Mouse (Mus musculus): ENCODE measurements around the gene Zfyve28. TPM values are rescaled to one million over a fixed set of nuclear protein-coding genes. Genes with fewer than 3 reads are reported as not detected.

The Zfyve28 gene
- polyA plus RNA-seq, 1 experiment from 2014 or later = not detected

DNA sequence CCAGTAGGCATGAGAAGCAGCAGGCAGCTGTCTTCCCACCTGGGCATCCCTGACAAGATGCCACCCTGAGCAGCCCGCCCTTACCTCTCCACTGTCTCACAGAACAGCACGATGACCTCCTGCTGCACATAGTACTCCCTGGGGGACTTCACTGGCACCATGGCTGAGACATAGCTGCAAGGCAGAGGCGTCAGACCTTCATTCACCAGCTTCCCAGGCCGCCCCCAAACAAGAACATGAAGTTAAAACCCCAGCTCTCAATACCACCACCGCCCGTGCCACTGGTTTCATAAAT lies 55.1 kb downstream of the Zfyve28 start:
- Histone ChIP-seq H3K27me3 (replicated peaks; ENCODE audit: control insufficient read depth, insufficient read depth, low read length) (no peaks in the 10 kb centered on the region), H3K9ac (ENCODE audit: low read depth, low read length) (no peak overlapping the region), H3K9me3 (ENCODE audit: control insufficient read depth, low read length) (no peaks in the 10 kb centered on the region), H3K4me3 (ENCODE audit: low read depth, low read length) (no peak overlapping the region), H3K4me2 (no peak overlapping the region), H3K27ac (ENCODE audit: low read depth, low read length) (no peak overlapping the region), H3K4me1 (replicated peaks; ENCODE audit: control insufficient read depth, insufficient read depth, low read length) (no peaks in the 10 kb centered on the region), H3K36me3 (ENCODE audit: control insufficient read depth, insufficient read depth, low read length) (no peaks in the 10 kb centered on the region)
- 84% methylated on average over 6 of the region's 6 CpGs for WGBS
- ATAC-seq (replicated peaks; ENCODE audit: low FRiP score) (no peak), DNase-seq (ENCODE audit: low spot score) (no peak)

GRCm38 (mm10) chr5:34232481-34233220 lies 55.6 kb downstream of the Zfyve28 start:
- Histone ChIP-seq H3K4me2 (no peak overlapping the region), H3K27ac (ENCODE audit: low read depth, low read length) (no peak overlapping the region), H3K4me3 (ENCODE audit: low read depth, low read length) (no peak overlapping the region), H3K9ac (ENCODE audit: low read depth, low read length) (no peak overlapping the region), H3K27me3 (replicated peaks; ENCODE audit: control insufficient read depth, insufficient read depth, low read length) (no peaks in the 10 kb centered on the region), H3K9me3 (ENCODE audit: control insufficient read depth, low read length) (no peaks in the 10 kb centered on the region), H3K4me1 (replicated peaks; ENCODE audit: control insufficient read depth, insufficient read depth, low read length) (no peaks in the 10 kb centered on the region), H3K36me3 (ENCODE audit: control insufficient read depth, insufficient read depth, low read length) (no peaks in the 10 kb centered on the region)
- 62% methylated on average over 8 of the region's 8 CpGs for WGBS
- no peak for DNase-seq (ENCODE audit: low spot score)
- ATAC-seq (replicated peaks; ENCODE audit: low FRiP score) = no peak

DNA sequence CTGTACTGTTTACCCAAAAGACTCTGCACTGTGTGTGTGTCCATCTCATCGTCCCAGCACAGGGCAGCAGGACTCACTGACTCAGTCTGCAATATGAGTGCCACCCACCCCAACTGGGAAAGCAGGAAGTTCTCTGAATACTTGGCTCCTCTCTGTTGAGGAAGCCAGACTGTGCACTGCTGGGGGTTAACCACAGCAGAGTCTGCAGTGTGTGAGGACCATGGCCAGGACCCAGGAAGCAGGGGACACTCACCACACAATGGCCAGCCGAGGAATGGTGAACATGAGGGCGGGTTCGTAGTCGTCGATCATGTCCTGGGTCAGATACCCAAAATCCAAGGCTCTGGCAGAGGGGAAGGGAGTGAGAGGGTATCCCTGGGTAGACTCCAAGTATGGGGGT lies 56.3 kb downstream of the Zfyve28 start:
- 64% methylated on average over 6 of the region's 6 CpGs for WGBS
- no peaks in the 10 kb centered on the region for H3K9me3 ChIP-seq (ENCODE audit: control insufficient read depth, low read length)
- no peak for DNase-seq (ENCODE audit: low spot score)
- H3K27ac ChIP-seq (ENCODE audit: low read depth, low read length) = no peak overlapping the region
- no peaks in the 10 kb centered on the region for H3K27me3 ChIP-seq (replicated peaks; ENCODE audit: control insufficient read depth, insufficient read depth, low read length)
- no peak overlapping the region for H3K4me3 ChIP-seq (ENCODE audit: low read depth, low read length)
- H3K36me3 ChIP-seq (ENCODE audit: control insufficient read depth, insufficient read depth, low read length) = no peaks in the 10 kb centered on the region
- no peak overlapping the region for H3K9ac ChIP-seq (ENCODE audit: low read depth, low read length)
- no peak for ATAC-seq (replicated peaks; ENCODE audit: low FRiP score)
- no peaks in the 10 kb centered on the region for H3K4me1 ChIP-seq (replicated peaks; ENCODE audit: control insufficient read depth, insufficient read depth, low read length)
- no peak overlapping the region for H3K4me2 ChIP-seq

GRCm38 (mm10) chr5:34230599-34231485 lies 57.4 kb downstream of the Zfyve28 start:
- no peak overlapping the region for H3K4me2 ChIP-seq
- no peaks in the 10 kb centered on the region for H3K4me1 ChIP-seq (replicated peaks; ENCODE audit: control insufficient read depth, insufficient read depth, low read length)
- H3K27me3 ChIP-seq (replicated peaks; ENCODE audit: control insufficient read depth, insufficient read depth, low read length) = no peaks in the 10 kb centered on the region
- no peak overlapping the region for H3K27ac ChIP-seq (ENCODE audit: low read depth, low read length)
- no peak overlapping the region for H3K4me3 ChIP-seq (ENCODE audit: low read depth, low read length)
- no peaks in the 10 kb centered on the region for H3K36me3 ChIP-seq (ENCODE audit: control insufficient read depth, insufficient read depth, low read length)
- no peak overlapping the region for H3K9ac ChIP-seq (ENCODE audit: low read depth, low read length)
- 69% methylated on average over 9 of the region's 9 CpGs for WGBS
- no peaks in the 10 kb centered on the region for H3K9me3 ChIP-seq (ENCODE audit: control insufficient read depth, low read length)
- ATAC-seq (replicated peaks; ENCODE audit: low FRiP score) = no peak
- no peak for DNase-seq (ENCODE audit: low spot score)

- H3K27ac ChIP-seq (ENCODE audit: low read depth, low read length) = no peak overlapping the region
- no peaks in the 10 kb centered on the region for H3K27me3 ChIP-seq (replicated peaks; ENCODE audit: control insufficient read depth, insufficient read depth, low read length)
- H3K36me3 ChIP-seq (ENCODE audit: control insufficient read depth, insufficient read depth, low read length) = no peaks in the 10 kb centered on the region
- H3K9ac ChIP-seq (ENCODE audit: low read depth, low read length) = no peak overlapping the region
- DNase-seq (ENCODE audit: low spot score) = no peak
- 83% methylated on average over 5 of the region's 5 CpGs for WGBS
- no peak for ATAC-seq (replicated peaks; ENCODE audit: low FRiP score)
- H3K4me1 ChIP-seq (replicated peaks; ENCODE audit: control insufficient read depth, insufficient read depth, low read length) = no peaks in the 10 kb centered on the region
- H3K4me3 ChIP-seq (ENCODE audit: low read depth, low read length) = no peak overlapping the region
- no peak overlapping the region for H3K4me2 ChIP-seq
- H3K9me3 ChIP-seq (ENCODE audit: control insufficient read depth, low read length) = no peaks in the 10 kb centered on the region
These were observed 58.7 kb downstream of the Zfyve28 start for GRCm38 (mm10) chr5:34229503-34229902.

DNA sequence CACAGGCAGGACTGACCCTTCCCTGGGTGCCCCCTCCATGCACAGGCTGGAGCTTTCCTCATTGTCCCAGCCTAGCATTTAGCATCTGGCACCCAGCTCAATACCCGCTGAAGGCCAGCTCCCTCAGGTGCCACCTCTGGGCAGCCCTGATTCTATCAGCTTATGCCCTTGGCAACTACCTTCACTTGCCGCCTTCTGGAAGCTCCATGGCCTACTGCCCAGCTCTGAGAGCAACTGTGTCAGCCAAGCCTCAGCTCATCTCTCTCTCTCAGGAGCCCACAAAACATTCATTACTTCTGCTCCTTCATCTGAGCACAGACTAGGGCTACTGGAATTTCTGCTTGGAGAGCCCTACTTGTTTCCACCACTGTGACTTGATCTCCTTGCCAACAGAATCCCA lies 62.7 kb downstream of the Zfyve28 start:
- H3K4me1 ChIP-seq (replicated peaks; ENCODE audit: control insufficient read depth, insufficient read depth, low read length) = no peaks in the 10 kb centered on the region
- ATAC-seq (replicated peaks; ENCODE audit: low FRiP score) = no peak
- no peaks in the 10 kb centered on the region for H3K36me3 ChIP-seq (ENCODE audit: control insufficient read depth, insufficient read depth, low read length)
- 81% methylated on average over 2 of the region's 2 CpGs for WGBS
- H3K9me3 ChIP-seq (ENCODE audit: control insufficient read depth, low read length) = no peaks in the 10 kb centered on the region
- no peaks in the 10 kb centered on the region for H3K27me3 ChIP-seq (replicated peaks; ENCODE audit: control insufficient read depth, insufficient read depth, low read length)
- no peak for DNase-seq (ENCODE audit: low spot score)
- H3K4me2 ChIP-seq = no peak overlapping the region
- H3K4me3 ChIP-seq (ENCODE audit: low read depth, low read length) = no peak overlapping the region
- H3K9ac ChIP-seq (ENCODE audit: low read depth, low read length) = no peak overlapping the region
- no peak overlapping the region for H3K27ac ChIP-seq (ENCODE audit: low read depth, low read length)

- DNase-seq (ENCODE audit: low spot score) (no peak), ATAC-seq (replicated peaks; ENCODE audit: low FRiP score) (no peak)
- Histone ChIP-seq H3K4me1 (replicated peaks; ENCODE audit: control insufficient read depth, insufficient read depth, low read length) (no peaks in the 10 kb centered on the region), H3K4me3 (ENCODE audit: low read depth, low read length) (no peak overlapping the region), H3K9ac (ENCODE audit: low read depth, low read length) (no peak overlapping the region), H3K27me3 (replicated peaks; ENCODE audit: control insufficient read depth, insufficient read depth, low read length) (no peaks in the 10 kb centered on the region), H3K4me2 (no peak overlapping the region), H3K36me3 (ENCODE audit: control insufficient read depth, insufficient read depth, low read length) (no peaks in the 10 kb centered on the region), H3K9me3 (ENCODE audit: control insufficient read depth, low read length) (no peaks in the 10 kb centered on the region), H3K27ac (ENCODE audit: low read depth, low read length) (no peak overlapping the region)
- 84% methylated on average over 5 of the region's 5 CpGs for WGBS
These were observed 63.7 kb downstream of the Zfyve28 start for GRCm38 (mm10) chr5:34224515-34224914.

DNA sequence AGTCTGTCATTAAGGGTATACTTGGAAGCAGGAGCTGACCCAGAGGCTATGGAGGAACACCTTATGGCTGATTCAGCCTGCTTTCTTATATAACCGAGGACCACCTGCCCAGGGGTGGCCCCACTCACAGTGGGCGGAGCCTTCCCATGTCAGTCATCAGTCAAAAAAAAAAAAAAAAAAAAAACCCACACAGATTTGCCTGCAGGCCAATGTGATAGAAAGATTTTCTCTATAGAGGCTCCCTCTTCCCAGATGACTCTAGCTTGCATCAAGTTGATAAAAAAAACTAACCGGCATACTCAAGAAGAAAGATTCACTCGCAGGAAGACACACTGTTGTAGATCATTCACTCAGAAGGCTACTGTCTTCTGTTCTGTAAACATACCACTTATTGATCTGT lies 68.2 kb downstream of the Zfyve28 start:
- Histone ChIP-seq H3K9ac (ENCODE audit: low read depth, low read length) (no peak overlapping the region), H3K27me3 (replicated peaks; ENCODE audit: control insufficient read depth, insufficient read depth, low read length) (no peaks in the 10 kb centered on the region), H3K36me3 (ENCODE audit: control insufficient read depth, insufficient read depth, low read length) (no peaks in the 10 kb centered on the region), H3K9me3 (ENCODE audit: control insufficient read depth, low read length) (no peaks in the 10 kb centered on the region), H3K27ac (ENCODE audit: low read depth, low read length) (no peak overlapping the region), H3K4me1 (replicated peaks; ENCODE audit: control insufficient read depth, insufficient read depth, low read length) (no peaks in the 10 kb centered on the region), H3K4me2 (no peak overlapping the region), H3K4me3 (ENCODE audit: low read depth, low read length) (no peak overlapping the region)
- ATAC-seq (replicated peaks; ENCODE audit: low FRiP score) (no peak), DNase-seq (ENCODE audit: low spot score) (no peak)
- 68% methylated on average over 4 of the region's 4 CpGs for WGBS

DNA sequence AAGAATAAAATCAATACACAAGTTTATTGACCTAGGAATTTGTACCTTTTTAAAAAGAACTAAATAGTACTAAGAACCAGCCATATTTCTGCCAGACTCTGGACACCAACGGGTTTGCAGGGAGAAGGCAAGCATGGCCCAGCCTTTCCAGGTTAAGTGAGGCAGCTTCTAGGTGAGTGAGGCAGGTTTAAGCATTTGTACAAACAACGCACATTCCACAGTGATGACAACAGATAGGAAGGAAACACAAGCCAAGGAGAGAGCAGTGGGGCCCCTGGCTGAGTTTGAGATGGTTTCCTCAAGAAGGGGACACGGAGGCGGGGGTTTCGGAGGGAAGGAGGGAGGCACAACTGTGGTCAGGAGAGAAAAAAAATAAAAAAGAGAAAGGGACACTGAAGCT lies 69.6 kb downstream of the Zfyve28 start:
- no peak overlapping the region for H3K9ac ChIP-seq (ENCODE audit: low read depth, low read length)
- H3K27me3 ChIP-seq (replicated peaks; ENCODE audit: control insufficient read depth, insufficient read depth, low read length) = no peaks in the 10 kb centered on the region
- no peaks in the 10 kb centered on the region for H3K9me3 ChIP-seq (ENCODE audit: control insufficient read depth, low read length)
- H3K4me3 ChIP-seq (ENCODE audit: low read depth, low read length) = no peak overlapping the region
- no peak overlapping the region for H3K27ac ChIP-seq (ENCODE audit: low read depth, low read length)
- H3K36me3 ChIP-seq (ENCODE audit: control insufficient read depth, insufficient read depth, low read length) = no peaks in the 10 kb centered on the region
- 49% methylated on average over 5 of the region's 5 CpGs for whole genome bisulfite sequencing
- H3K4me1 ChIP-seq (replicated peaks; ENCODE audit: control insufficient read depth, insufficient read depth, low read length) = no peaks in the 10 kb centered on the region
- ATAC-seq (replicated peaks; ENCODE audit: low FRiP score) (no peak), DNase-seq (ENCODE audit: low spot score) (no peak)
- no peak overlapping the region for H3K4me2 ChIP-seq
